Mouse (Mus musculus) kidney, adult 2 months (tissue): ENCODE measurements around the gene Gfra1. TPM values are rescaled to one million over a fixed set of nuclear protein-coding genes. Genes with fewer than 3 reads are reported as not detected.

Source experiments
- DNase-seq: peaks from one replicate; pipeline ENCODE4 v3.0.0; 2021
- H3K27ac ChIP-seq: fragments of 200-500 bp; 2 replicates; pipeline ENCODE4 v1.5.1; 2012; ENCODE audit warnings: low read depth, low read length, control low read depth, inconsistent platforms; ENCODE audit not compliant: insufficient read depth
- H3K27me3 ChIP-seq: fragments of 200-500 bp; replicated peaks from 2 replicates; pipeline ENCODE4 v1.6.1; 2012; ENCODE audit warnings: mild to moderate bottlenecking, moderate library complexity, low read length, inconsistent platforms; ENCODE audit not compliant: control insufficient read depth, insufficient read depth
- H3K36me3 ChIP-seq: fragments of 200-500 bp; 2 replicates; pipeline ENCODE4 v1.6.1; 2012; ENCODE audit warnings: mild to moderate bottlenecking, moderate library complexity, low read length, inconsistent platforms; ENCODE audit not compliant: control insufficient read depth, insufficient read depth
- H3K4me1 ChIP-seq: fragments of 200-500 bp; 2 replicates; pipeline ENCODE4 v1.6.1; 2011; ENCODE audit warnings: low read length; ENCODE audit not compliant: control insufficient read depth, insufficient read depth
- H3K4me3 ChIP-seq: fragments of 200-500 bp; 2 replicates; pipeline ENCODE4 v1.5.1; 2011; ENCODE audit warnings: mild to moderate bottlenecking, low read depth, low read length, control low read depth; ENCODE audit not compliant: insufficient read depth
- CTCF ChIP-seq: fragments of 200-500 bp; conservative IDR thresholded peaks from 2 replicates; pipeline ENCODE4 v1.5.1; 2011; ENCODE audit warnings: low read depth, mild to moderate bottlenecking, control low read depth, low read length, moderate library complexity, mixed read lengths; ENCODE audit not compliant: insufficient read depth, insufficient read length
- POLR2A ChIP-seq: fragments of 200-500 bp; IDR thresholded peaks from one replicate; pipeline ENCODE4 v1.6.1; 2011; ENCODE audit warnings: low read depth, low read length, control low read depth
- WGBS: fragments of 180-500 bp; shearing (Covaris S2); methylation state at CpG from one replicate; pipeline ENCODE4 v1.1.7; 2018; 5-methylcytosine and 5-hydroxymethylcytosine counted together
- polyA plus RNA-seq: library from polyadenylated mRNA; depleted of rRNA; stranded (reverse); fragments of >200 nt; gene quantifications from 2 replicates; pipeline ENCODE4 v1.2.3, GENCODE M21; 2012

Gfra1 gene
- polyA plus RNA-seq, 1 experiment: 6.8 TPM

DNA sequence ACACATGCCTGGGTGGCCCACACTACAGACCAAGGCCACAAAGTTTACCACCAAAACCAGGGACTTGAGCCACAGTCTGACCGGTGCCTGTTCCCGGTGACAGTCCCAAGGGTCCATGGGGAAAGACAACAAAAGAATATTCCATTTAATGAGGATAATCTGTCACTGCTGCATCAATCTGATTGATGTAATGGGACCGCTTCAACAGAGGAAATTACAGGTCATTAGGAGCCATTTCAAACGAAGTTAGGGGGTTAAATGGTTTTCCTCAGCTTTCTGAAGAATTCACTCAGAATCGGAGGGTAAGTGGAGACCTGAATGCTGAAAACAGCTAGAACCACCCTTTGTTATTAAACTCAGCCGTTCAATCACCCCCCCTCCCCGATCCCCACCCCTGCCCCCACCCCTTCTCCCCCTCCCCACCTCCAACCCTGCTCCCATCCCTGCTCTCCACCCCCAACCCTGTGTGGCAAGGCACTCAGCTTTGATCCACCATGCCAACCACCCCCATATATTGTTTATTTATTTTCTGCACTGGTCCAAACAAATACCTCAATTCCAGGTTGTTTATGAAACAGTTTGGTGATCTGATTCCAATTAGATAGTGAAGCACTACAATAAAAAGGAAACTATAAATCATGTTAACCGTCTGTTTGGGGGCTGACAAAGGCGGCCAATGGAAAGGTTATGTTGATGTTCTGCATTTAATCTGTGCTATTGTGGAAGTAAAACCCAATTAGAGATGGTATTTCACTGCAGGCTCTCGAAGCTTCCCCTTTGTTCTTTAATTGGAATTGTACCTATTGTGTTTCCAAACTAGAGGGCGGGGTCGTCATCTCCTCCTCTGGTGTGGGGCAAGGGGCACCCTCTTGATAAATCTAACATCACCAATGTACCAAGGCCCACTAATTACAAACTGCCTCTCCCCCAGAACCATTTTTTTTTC, 119.9 kb downstream of the Gfra1 start:
- TF ChIP-seq CTCF (no peak), POLR2A (no peak)
- H3K27ac ChIP-seq: no peak overlapping the region
- WGBS: 51% methylated on average over 12 of the region's 12 CpGs

DNA sequence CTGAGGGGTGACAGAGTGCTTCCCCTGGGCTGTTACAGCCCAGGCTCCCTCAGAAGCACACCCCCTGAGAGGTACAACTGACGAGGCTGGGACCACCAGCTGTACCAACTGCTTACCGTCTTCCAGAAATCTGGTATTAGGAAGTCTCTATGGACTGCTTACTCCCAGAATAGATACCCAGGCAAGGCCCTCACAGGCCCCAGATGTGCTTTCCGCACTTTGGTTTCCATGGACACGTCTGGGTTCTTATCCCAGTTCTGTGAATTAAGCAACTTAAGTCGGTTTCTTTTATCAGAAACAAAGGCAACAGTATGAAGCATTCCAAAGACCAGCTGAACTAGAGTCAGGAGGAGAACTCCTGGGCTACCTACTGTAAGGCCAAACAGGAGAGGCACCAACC, 126.4 kb downstream of the Gfra1 start:
- Histone ChIP-seq H3K27me3 (no peaks in the 10 kb centered on the region), H3K4me3 (no peak overlapping the region), H3K36me3 (no peaks in the 10 kb centered on the region), H3K4me1 (no peaks in the 10 kb centered on the region), H3K27ac (no peak overlapping the region)
- 83% methylated on average over 5 of the region's 5 CpGs for WGBS
- DNase-seq: no peak
- TF ChIP-seq CTCF (no peak), POLR2A (no peak)

More for the DNA sequence above, 119.9 kb downstream of the Gfra1 start:
- no peak overlapping the region for H3K4me3 ChIP-seq
- no peaks in the 10 kb centered on the region for H3K36me3 ChIP-seq
- no peaks in the 10 kb centered on the region for H3K27me3 ChIP-seq
- DNase-seq: no peak
- no peaks in the 10 kb centered on the region for H3K4me1 ChIP-seq

DNA sequence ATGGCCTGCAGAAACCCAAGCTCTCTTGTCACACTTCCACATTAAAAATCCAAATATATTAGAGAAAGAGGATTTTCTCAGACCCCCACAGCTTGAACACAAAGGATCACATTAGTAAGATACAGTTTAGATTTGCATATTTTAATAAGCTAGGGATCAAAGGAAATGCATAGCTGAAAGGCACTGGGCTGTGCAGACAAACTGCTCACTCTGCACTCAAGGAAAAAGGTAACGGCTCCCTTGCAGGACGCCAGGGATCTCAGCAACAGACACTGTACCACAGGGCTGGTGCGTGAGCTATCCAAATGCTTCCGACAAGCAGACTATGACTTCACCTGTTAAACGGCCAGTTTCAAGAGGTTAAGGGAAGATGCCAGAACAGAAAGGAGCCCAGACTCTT, 127.7 kb downstream of the Gfra1 start:
- WGBS: 34% methylated on average over 5 of the region's 5 CpGs
- Histone ChIP-seq H3K4me1 (no peaks in the 10 kb centered on the region), H3K36me3 (no peaks in the 10 kb centered on the region), H3K27me3 (no peaks in the 10 kb centered on the region), H3K4me3 (no peak overlapping the region), H3K27ac (no peak overlapping the region)
- DNase-seq: no peak
- TF ChIP-seq POLR2A: no peak

DNA sequence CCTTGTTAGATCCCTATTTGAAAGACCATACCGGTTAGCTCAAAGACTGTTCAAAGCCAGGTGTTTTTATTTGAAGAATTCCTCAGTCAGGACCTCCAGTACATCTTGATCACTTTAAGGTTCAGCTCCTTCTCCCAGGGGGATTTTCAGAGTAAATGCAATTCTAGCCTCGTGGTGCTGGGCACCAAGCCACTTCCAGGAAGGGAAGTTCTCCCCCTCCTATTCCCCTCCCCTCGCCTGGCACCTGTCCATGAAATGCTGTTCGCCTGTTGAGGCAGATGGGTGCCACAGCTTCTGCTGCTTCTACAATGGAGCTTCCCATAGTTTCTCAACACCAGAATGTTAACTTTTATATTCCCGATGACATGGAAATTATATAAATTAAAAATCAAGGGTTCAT, 139.2 kb downstream of the Gfra1 start:
- Histone ChIP-seq H3K36me3 (no peaks in the 10 kb centered on the region), H3K27me3 (no peaks in the 10 kb centered on the region), H3K27ac (no peak overlapping the region), H3K4me1 (no peaks in the 10 kb centered on the region), H3K4me3 (no peak overlapping the region)
- WGBS: 64% methylated on average over 5 of the region's 5 CpGs
- DNase-seq: no peak
- no peak for TF ChIP-seq POLR2A
- TF ChIP-seq CTCF: no peak

DNA sequence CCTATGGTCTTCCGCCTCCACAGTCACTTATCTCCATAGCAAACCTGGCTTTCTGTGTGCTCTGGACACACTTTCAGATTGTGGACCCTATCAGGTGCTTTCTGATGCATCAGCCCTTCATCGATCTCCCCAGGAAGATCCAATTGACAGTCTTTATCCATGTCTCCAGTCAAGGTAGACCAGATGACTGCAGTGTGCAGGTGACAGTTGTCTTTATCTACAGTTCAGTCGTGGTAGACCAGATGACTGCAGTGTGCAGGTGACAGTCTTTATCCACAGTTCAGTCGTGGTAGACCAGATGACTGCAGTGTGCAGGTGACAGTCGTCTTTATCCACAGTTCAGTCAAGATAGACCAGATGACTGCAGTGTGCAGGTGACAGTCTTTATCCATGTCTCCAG, 140.0 kb downstream of the Gfra1 start:
- Histone ChIP-seq H3K27me3 (no peaks in the 10 kb centered on the region), H3K27ac (no peak overlapping the region), H3K4me3 (no peak overlapping the region), H3K36me3 (no peaks in the 10 kb centered on the region), H3K4me1 (no peaks in the 10 kb centered on the region)
- WGBS: 97% methylated on average over 5 of the region's 5 CpGs
- no peak for DNase-seq
- TF ChIP-seq POLR2A: no peak
- TF ChIP-seq CTCF: no peak

DNA sequence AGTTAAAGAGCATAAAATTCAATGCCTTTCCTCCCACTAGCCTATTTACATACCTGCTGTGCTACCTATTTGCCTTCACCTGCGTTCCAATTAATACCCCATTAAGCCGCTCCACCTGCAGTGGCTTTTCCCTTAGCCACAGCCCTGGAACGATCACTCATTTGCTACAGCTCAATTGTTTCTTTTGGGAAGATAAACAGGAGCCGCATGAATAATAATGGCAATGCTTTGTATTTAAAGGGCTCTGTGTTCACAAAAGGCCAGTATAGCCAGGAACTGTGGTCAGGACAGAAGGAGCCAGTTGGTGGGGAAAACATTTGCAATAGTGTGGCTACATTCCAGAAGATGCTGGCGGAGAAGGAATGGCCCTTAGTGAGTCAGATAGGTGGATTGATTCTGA, 141.1 kb downstream of the Gfra1 start:
- Histone ChIP-seq H3K4me1 (no peaks in the 10 kb centered on the region), H3K27me3 (no peaks in the 10 kb centered on the region), H3K27ac (no peak overlapping the region), H3K4me3 (no peak overlapping the region), H3K36me3 (no peaks in the 10 kb centered on the region)
- no peak for DNase-seq
- WGBS: 76% methylated on average over 5 of the region's 5 CpGs
- TF ChIP-seq POLR2A (no peak), CTCF (no peak)

DNA sequence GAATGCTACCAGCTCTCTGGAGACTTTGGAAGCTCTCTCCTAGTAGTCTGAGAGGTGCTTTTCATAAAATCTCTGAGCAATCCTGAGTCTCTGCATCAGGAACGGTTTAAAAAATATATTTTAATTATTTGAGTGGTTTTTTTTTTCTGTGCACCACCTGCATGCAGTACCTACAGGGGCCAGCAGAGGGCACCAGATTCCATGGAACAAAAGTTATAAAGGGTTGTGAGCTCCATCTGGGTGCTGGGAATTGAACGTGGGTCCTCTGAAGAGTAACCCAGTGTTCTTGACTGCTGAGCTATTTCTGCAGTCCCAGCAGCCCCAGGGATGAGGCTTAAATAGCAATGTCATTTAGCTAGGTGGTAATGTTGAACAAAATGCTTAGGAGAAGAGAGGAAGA, 141.9 kb downstream of the Gfra1 start:
- Histone ChIP-seq H3K27ac (no peak overlapping the region), H3K4me3 (no peak overlapping the region), H3K27me3 (no peaks in the 10 kb centered on the region), H3K36me3 (no peaks in the 10 kb centered on the region), H3K4me1 (no peaks in the 10 kb centered on the region)
- no peak for TF ChIP-seq POLR2A
- TF ChIP-seq CTCF: peak; percentile 43
- no peak for DNase-seq
- 93% methylated on average over 2 of the region's 2 CpGs for WGBS
